Mouse (Mus musculus): ENCODE results near the gene Gm43738.

Gene Gm43738

DNA sequence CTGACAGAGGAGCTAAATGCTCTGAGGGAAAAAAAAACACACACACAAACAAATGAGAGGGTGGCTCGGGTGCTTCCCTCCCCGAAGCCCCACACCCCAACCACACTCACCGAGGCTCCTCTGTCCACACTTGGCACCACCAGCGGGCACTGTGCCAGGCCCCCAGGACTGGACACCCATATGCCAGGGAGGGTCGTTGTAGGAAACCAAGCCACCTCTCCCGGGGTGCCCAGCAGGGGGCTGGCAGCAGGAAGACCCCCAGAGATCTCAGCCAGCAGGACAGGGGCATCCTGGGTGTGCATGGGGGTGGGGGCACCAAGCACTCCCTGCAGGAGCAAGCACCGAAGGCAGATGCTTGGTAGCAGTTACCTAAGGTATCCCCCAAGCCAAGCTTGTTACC, at the start of gene Gm43738:
TSS of gene Gm43738 (minus strand) at position 289 of the 400 bp plus-strand sequence.
- peak in 1 of 2 experiments; percentile 31 for DNase-seq (ENCODE audit: low spot score in 2 of 2)

DNA sequence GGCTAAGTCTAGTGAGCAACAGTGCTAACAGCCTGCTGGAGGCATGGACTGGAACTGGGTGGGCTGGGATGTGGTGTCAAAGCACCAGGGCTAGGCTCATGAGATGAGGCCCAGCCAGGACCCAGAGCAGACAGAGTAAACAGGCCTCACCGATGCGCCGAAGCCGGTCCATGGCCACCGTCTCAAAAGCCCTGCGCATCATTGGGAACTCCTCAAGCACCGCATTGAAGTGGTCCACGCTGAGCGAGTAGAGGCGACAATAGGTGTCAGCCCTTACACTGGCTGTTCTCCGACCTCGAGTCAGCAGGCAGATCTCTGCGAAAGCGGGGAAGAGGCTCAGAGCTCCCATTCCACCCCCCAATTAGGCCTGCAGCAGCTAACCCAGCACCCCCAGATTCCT, 47.7 kb upstream of the Gm43738 start:
- no peak for DNase-seq (ENCODE audit: low spot score in 2 of 2)

DNA sequence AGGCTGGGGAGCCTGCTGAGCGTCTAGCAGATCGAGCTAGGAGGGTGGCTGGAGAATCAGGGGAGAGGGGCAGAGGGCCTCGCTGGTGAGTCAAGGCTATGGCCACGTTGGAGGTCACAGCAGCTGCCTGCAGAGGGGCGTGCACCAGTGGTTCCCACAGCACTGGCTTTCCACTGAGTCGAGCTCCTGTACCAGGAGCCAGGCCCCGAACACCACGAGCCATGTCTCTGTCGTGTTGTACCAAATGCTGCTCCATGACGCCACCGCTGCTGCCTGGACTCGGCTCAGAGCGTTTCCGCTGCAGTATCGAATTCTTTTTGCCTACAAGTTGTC, 47.0 kb upstream of the Gm43738 start:
- no peak for DNase-seq (ENCODE audit: low spot score in 2 of 2)

DNA sequence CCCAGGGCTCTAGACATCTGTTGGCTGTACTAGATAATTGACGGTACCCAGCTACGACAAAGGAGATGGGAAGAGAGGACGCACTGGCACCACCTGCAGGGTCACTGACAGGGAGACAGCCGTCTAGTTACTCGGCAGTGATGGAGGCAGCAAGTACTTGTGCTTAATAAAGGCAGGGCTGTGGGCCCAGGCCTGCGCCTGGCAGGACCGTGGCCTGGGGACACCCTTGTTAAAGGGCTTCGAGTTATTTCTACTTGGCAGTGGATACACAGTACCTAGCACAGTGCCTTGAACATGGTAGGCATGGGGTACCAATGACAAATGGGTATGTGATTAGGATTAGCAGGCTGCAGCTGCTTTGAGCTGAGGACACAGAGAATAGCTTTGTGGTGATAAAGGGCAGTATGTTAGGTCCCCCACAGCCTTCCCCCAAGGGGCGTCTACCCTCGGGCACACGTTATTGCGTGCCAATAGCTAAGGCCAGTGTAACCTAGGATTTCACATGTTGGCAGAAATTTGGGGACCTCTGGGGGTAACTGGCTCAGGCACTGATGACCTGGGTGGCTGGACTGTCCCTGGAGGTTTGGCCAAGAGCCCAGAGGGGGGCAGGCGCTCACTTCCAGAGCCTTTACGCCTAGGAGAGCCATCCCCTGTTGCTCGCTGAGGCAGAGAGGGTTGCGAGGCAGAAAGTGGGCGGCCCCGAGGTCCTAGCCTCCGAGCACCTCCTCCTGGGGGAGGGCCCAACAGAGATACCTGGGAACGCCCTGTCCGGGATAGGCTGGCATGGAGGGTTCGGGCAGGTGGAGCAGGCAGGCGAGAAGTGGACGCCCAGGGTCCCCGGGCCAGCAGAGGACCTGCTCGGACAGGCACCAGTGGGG, 46.4 kb upstream of the Gm43738 start:
- DNase-seq (ENCODE audit: low spot score in 2 of 2) = no peak

DNA sequence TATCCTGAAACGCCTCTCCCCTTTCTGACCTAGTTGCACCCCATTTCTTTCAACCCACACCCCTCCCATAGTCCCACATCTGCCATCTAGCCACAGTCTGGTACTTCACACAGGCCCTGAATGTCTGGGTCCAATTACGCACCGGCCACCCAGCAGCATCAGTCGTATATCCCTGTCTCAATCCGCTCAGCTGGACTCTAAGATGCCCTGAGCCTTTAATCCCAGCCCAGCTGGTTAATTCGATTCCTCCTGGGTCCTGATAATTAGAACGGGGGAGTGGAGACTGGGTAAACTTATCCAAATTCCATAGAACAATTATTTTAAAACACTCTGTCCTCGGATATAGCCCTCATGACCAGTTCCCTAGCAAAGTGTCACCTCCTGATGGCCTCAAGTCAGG, 44.7 kb upstream of the Gm43738 start:
- no peak for DNase-seq (ENCODE audit: low spot score in 2 of 2)

DNA sequence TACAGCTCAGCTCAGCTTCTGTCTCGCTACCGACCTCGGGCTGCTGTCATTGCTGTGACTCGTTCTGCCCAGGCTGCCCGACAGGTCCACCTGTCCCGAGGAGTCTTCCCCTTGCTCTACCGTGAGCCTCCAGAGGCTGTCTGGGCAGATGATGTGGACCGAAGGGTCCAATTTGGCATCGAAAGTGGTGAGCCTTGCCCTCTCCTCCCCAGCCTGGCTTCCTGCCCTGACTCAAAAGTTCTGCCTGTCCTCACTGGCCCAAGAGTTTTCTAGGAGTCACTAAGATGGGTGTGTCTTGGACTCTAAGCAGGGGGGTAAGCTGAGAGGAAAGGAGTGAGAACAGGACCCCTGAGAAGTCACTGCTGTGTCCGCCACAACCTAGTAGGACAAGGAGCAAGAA, 43.9 kb upstream of the Gm43738 start:
- DNase-seq (ENCODE audit: low spot score in 2 of 2) = no peak

DNA sequence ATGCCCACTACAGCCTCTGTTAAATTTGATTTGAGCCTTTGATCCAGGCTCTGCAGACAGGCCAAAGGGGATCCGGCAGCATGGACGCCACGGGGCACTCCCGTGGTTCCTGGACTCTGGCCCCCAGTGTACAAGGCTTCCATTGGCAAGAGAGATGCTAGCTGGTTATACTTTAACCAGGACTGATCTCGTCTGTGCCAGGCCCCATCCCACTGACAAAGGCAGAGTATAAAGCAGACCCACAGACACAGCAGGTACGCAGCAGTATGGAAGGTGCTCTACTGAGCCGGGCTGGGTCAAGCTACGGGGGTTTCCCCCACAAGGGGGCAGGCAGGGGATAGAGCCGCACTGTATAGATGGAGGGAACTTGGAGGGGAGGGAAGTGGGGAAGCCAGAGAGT, 35.5 kb upstream of the Gm43738 start:
- DNase-seq (ENCODE audit: low spot score in 2 of 2) = peak; percentile 46 to 57

DNA sequence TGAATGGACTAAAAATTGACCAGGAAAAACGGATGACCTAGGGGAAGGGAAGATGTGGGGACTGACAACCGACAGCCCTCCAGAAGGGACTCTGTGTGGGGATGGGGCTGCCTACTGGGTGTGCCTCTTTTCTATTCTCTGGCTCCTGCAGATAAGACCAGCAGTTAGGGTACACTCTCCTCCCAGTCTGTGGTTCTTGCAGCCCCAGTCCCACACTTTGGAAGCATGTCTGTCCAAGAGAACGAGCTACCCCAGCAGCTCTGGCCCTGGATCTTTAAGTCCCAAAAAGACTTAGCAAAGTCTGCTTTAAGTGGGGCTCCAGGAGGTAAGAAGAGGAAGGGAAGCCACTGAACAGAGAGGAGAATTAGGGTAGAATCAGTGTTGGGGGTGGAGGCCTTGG, 35.1 kb upstream of the Gm43738 start, which contains the start of gene Pklr:
TSS of gene Pklr (plus strand) at position 185 of the 400 bp plus-strand sequence.
- DNase-seq (ENCODE audit: low spot score in 2 of 2) = no peak

DNA sequence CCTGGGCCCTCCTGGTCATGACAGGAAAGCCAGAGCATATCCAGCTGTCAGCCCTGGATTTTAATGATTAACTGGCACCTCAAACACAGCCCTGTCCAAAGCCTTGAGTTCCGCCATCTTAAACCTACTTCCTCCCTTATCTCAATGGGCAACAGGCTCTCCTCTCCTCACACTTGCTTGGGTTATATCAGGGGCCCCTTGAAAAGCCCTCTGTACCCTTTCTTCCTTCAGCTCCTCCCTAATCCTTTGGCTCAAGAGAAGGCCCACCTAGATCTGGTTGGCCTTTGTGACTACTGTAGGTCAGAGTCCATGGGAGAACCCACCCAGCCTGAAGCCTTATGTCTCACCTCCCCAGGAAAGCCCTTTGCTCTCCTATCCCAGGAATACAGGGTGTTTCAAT, 32.9 kb upstream of the Gm43738 start:
- no peak for DNase-seq (ENCODE audit: low spot score in 2 of 2)

DNA sequence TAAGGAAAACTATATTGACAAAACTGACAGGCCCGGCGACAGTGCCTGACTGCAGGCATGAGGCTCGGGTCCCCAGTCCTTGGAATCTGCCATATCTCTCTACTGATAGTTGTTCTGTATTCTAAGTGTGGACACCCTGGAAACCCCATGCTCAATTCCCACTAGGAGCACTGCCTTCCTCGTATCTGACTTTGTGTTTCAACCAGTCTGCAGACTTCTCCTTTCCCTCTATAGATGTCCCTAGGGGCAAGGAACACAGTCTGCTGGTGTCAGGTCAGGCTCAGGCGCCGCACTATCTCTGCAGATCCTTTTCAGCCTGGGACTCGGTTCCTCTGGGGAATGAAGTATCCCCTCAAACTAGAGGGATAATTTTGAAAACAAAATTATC, 32.2 kb upstream of the Gm43738 start:
- DNase-seq (ENCODE audit: low spot score in 2 of 2) = no peak

DNA sequence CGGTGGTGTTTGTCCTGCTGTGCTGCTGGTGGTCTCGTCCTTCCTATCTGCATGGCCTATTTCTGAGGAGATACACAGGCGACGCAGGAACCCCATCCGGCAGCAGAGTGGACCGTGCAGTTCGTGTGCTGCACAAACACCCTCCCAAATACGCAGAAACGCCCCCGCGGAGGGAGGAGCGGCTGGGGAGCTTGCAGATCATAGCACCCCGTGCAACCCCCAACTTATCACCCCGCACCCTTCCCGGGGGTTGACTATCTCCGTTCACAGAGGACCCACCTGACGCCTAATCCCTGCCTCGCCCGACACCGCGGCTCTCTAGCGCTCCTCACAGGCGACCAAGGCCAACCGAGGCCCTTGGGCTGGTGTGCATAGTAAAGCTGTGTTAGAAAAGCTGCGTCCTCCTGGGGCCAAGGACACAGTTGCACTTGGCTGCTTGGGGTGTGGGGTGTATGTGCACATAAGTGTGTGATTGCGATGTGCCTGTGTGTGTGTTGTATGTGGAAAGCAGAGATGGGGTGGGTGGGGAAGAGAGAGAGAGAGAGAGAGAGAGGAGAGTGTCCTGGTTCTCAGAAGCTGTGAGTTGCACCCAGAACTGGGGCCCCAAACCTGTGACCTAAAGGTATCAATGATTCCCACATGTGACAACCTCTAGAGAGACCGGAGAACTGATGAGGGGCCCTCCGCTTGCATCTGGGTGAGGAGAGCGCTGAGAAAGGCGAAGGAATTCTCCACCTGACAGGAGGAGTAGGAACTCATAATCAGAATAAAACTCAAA, 31.6 kb upstream of the Gm43738 start:
- DNase-seq (ENCODE audit: low spot score in 2 of 2) = peak in 1 of 2 experiments; percentile 76

DNA sequence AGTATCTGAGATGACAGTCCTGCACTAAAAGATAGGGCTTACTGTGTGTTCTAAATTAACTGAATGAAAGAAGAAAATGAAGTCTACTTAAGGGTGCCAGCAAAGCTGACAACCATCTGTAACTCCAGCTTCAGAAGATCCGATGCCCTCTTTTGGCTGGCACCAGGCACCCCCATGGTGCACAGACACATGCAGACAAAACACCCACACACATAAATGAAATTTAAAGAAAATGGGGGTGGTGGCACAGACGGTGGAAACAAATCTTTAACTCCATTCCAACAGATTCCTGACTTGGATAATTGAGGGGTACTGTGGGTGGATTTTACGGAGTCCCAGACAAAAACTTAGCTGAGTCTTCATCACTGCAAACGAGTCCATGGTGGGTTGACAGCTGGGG, 30.9 kb upstream of the Gm43738 start:
- no peak for DNase-seq (ENCODE audit: low spot score in 2 of 2)

DNA sequence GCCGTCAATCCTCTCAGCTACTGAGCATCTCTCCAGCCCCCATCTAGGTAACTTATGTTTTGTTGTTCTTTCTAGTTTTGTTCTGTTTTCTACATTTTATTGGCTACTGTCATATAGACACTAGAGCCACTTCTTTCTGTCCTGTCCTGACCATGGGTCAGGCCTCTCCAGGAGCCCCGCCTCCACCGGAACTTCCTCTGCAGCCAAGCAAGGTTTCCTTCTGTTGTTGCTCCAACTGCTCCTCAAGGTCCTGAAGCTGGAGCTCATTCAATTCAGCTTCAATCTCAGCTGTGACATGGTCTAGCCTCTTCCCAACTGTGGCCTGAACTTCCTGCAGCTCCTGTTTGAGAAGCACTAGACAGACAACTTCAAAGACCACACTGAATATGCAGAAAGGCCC, 29.0 kb upstream of the Gm43738 start:
- DNase-seq (ENCODE audit: low spot score in 2 of 2) = no peak

DNA sequence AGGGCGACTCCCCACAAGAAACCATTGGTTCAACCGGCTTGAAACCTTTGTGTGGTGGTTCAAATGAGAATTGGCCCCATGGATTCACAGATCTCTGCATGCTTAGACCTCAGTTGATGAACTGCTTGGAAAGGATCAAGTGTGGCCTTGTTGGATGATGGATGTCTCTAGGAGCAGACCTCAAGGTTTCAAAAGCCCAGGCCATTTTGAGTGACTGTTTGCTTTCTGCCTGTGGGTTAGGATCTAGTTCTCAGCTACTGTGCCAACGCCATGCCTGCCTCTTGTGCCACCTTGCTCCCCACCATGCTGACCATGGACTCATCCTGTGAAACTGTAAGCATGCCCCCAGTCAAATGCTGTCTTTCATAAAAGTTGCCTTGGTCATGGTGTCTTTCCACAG, 25.1 kb upstream of the Gm43738 start:
- DNase-seq (ENCODE audit: low spot score in 2 of 2) = no peak

DNA sequence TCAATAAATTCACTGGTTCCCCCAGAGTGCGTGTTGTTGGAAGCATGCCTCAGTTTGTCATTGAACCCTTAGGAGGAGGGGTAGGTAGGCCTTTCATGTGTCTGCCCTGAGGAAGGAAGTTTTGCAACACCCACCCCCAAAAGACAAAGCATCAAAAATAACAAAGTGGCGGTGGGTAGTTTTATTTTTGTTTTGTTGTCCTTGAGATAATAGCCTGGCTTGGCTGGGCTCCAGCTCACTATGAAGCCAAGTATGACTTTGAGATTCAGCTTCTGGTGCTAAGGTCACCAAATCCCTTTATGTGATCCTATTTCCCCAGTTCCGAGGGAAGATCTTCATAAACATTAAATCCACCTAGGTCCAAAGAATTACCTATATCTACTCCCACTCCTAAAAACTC, 23.3 kb upstream of the Gm43738 start:
- no peak for DNase-seq (ENCODE audit: low spot score in 2 of 2)

DNA sequence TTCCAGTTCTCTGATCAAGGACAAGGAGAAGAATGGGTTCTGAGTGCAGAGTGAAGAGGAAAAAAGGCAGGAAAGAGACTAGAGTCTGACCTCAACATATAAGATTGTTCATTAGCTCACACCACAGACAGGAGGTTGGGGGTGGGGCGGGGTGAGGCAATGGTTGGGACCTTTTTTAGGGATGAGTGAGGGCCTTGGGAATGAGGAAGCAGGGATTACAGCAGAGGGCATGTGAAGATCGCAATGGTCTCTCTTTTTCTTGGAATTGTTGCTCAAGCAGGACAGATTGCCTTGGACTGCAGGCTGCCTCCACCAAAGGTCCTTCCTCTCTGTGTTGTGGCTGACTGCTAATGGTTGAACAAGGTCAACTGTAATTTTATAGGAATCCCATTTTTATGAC, 22.4 kb upstream of the Gm43738 start:
- no peak for DNase-seq (ENCODE audit: low spot score in 2 of 2)

DNA sequence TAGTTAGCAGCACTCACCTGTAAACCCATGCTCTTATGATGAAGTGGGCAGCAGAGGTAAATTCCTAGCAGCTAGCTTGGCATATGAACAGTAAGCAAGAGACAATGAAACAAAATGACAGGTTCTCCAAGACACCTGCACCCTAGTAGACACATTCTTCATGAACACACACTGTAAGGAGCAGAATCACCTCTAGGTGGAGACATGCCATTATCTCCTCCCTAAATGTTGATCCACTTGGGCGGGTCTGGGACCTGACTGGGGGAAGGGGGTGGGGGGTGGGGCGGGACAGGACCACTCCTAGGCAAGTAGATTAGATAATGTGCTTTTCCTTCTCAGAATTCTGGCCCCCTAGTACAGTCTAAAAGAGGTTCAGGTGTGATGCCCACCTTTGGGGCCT, 14.6 kb upstream of the Gm43738 start:
- DNase-seq (ENCODE audit: low spot score in 2 of 2) = no peak

DNA sequence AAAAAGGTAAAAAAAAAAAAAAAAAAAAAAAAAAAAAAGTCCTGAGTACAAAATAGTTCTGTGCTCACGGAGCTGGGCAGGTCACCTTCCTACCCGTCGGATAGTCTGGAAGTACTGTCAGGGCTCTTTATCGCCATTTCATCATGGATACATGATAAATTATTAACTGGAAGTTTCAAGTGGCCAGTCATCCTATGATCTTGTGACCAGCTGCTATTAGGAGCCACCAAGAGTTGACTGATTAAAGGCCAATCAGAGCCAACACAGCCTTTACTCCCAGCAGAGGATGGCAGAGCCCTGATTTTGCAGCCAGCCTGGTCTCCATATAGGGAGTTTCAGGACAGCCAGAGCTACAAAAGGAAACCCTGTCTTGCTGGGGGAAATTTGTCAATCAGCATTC, 12.2 kb upstream of the Gm43738 start:
- DNase-seq (ENCODE audit: low spot score in 2 of 2) = no peak

DNA sequence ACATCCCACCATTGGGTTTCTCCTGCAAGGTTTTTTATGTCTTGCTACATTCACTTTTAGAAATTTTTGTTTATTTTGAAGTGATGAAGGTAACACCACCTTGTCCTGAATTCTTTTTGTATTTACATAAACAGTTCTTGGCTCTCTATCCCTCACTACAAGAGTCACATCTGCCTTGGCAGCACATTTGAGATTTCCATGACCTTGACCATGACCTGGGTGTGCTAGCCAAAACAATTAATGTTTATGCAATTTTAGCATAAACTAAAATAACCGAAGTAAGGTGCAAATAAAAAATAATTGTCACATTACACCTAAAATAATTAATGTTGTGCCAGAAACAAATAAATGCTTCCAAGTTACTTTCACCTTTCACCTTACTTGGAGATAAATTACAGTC, 7.2 kb upstream of the Gm43738 start:
- no peak for DNase-seq (ENCODE audit: low spot score in 2 of 2)

DNA sequence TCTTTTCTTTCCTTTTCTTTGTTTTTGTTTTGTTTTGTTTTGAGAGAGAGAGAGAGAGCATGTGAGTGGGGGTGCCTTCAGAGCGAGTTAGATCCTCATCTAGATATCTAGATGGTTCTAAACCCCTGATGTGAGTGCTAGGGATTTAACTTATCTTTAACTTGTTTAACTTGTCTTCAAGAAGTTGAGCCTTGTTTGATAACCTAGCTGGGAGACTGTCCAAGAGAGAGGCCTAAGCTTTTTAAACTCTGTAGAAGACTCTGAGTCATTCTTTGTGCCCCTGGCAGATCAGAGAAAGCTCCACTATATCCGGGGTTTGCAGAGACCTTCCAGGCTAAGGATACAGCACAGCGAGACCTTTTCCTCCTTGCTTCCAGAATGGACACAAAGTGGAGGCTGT, 6.6 kb upstream of the Gm43738 start:
- no peak for DNase-seq (ENCODE audit: low spot score in 2 of 2)

DNA sequence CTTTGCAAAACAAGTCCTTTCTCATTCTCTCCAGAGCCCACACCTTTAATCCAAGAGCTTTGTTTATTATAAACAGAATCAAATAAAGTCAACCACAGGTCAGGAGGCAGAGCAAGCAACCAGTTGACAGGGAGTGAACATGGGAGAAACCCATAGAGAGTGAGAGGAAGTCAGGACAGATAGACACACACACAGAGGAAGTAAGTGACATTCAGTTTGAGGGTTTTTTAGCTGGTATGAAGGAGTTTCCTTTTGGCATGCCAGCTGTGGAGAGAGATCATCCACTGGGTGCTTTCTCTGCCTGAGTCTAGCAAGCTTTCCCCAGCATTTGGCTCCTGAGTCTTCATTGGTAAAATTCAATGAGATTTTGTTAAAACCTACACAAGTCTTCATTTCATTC, 6.0 kb upstream of the Gm43738 start:
- DNase-seq (ENCODE audit: low spot score in 2 of 2) = no peak

DNA sequence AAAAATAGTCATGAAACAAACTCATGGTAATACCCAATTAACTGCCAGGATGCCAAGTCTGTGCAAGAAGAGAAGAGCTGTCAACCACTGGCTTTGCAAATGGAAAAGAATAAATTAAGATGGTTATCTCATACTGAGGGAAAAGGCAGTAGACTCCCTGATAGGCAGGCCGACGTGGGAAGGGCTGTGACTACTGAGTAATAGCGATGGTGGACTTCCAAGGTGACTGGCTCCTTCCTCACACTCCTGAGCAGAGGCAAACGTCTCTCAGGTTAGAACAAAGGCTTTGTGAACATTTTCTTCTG, 2.3 kb upstream of the Gm43738 start:
- no peak for DNase-seq (ENCODE audit: low spot score in 2 of 2)

DNA sequence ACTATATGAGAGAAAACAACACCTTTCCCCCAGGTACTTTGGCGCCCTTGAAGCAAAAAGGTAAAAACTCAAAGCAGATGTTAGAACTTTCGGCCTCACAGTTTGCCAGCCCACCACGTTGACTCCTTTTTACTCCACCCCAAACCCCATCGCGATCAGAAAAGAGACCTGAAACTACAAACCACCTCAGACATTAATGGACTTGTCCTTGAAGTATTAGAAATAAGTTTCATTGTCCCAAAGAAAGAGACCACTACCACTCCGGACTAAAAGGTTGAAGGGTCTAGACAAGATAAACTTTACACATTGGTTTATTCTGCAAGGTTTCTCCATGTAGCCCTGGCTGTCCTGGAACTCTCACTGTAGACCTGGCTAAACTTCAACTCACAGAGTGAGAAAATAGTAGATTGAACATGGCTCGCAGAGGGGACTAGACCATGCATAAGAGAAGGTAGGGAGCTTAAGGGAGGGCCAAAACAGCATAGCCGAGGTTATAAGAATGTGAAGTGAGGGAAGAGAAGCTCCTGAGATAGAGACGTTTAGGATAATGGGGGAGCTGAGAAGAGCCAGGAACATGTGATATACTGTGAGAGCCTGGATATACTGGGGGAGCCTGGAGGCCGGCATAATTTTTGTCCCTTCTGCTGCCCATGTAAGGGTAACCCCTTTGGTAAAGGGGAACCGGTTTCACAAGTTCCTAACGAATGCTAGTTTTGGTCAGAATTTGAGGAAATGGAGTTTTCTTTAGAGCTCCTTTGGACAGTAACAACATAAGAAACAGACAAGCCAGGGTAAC, 1.8 kb upstream of the Gm43738 start:
- DNase-seq (ENCODE audit: low spot score in 2 of 2) = no peak

Measured in spleen, postnatal 10 days (tissue).